Mouse (Mus musculus): ENCODE measurements at regions not wholly inside any gene's neighbourhood (a gene's known extent, or its start where the extent isn't known, plus 50 kb on each side); places are given as distances from the start of the nearest gene placed in this dataset.
A peak's percentile ranks its signal among the peaks of the same experiment; 100 is the strongest.

DNA sequence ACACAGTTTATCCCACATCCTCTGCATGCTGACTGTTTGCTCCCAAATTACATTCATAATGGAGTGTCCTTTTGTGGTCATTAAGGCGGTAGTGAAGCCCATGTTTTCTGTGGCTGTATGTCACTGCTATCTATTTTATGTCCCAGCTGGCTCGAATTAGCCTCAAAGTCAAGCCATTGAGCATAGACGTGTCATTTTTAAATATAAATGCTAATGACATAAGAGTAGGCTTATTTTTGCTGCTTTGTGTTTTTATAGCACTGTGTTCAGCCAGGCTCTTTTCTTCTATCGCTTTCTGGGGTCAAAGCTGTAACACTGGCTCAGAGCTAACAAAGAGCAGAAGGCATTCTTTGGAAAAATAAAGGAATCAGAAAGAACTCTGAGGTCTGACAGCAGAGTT is 83.8 kb upstream of the Pkn2 start:
- DNase-seq (ENCODE audit: low read depth, low spot score): no peak

DNA sequence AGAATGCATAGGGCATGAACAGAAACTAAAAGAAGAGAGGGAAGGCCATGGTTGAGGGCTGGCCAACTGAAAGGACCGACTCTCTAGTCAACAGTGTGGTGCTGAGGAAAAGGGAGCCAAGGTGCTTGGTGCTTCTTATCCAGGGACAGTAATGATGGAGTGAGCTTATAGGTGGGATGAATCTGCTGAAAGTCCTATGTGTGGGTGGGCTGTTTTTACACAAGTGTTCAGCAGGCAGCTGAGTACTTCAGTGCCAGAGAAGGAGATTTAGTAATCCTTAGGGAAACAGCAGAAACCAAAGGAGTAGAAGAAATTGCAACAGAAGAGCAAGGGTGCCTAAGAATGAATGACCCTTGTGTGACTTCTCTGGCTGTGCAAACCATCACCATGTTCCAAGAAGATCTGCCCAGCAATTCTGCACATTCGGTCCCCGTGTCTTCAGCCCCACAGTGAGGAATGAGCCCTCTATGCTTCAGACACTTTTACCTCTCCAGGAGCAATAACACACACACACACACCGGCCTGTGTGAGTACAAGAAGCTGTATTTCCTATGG is 82.1 kb upstream of the Pkn2 start:
- DNase-seq (ENCODE audit: low read depth, low spot score): no peak

DNA sequence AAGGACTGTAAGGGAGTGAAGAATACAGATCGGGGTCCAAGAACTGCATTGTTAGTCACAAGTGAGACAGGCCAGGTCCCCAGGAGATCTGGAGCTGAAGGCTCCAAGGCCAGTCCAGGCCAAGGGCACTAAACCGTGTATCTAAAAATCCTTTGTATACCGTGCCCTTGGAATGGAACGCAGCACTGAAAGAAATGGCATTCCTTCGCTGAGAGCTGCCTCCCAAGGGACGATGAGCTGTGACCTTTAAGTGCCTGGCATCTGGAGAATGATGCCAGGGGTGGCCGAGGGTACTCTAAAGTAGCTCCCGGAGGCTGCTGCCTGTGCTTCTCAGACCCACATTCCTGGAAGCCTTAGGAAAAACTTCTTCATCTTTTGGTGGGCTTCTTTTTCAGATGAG is 76.0 kb upstream of the Pkn2 start:
- DNase-seq (ENCODE audit: low read depth, low spot score): no peak

DNA sequence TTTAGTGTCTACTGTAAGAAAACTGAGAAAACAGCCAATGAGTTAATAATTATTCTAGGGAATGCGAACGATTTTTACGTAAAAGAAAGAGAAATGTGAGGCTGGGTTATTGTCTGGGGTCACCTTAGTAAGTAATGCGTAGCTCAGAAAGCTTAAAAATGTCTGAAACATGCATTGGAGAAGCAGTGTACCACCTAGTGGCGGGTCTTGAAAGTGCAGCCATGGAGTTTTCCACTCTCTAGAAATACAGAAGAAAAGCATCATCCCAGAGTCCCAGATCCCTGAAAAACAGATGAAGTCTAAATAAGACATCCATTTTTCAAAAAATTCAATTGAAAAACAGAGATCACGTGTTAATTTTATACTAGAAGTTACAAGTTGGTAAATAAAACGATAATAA is 67.0 kb upstream of the Pkn2 start:
- peak; percentile 42 for DNase-seq (ENCODE audit: low read depth, low spot score)

DNA sequence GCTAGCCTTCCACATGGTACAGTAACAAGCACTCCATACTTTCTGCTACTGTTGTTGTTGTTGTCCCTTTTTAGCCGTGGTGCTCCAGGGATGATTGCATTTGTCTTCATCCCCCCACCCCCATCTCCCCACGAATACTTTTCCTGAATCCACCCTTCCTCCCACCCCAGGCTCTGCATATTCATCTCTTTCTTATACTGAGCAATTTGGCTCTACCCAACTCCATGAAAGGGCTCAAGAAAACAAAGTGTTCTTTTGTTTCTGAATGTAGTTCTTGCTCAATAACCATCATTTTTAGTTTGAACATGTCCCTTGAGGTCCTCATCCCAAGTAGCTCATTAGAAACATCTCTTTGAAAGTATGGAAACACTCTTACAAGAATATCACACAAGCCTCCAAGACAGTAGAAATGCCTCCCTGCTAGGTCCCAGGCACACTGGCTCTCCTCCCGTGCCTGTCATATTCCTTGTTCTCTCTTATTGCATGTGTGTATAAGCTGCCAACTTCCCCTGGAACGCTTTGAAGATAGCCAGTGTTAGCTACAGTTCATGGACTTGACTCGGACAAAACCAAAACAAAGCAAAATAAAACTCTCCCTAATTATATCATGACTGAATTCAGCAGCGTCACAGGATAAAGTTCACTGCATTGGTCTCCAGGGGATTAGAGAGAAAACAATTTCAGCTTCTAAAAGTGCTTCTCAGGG is 59.7 kb upstream of the Pkn2 start:
- DNase-seq (ENCODE audit: low read depth, low spot score): no peak

DNA sequence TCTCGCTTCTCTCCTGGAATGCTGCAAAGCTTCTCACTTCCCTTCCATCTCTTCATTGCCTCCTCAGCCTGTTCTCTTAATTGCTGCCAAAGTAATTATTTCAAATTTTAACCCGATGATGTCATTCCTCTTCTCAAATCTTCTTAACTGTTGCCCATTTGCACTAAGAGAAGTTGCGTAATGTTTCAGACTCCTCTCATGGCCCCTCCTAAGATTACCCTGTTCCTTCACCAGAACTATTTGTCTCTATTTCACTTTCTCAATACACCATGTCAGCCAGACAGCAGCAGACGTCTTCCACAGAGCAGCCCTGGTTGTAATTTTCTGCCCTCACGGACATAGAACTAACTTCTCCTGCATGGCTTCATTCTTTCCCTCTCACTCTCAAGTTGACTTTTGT is 59.1 kb upstream of the Pkn2 start:
- DNase-seq (ENCODE audit: low read depth, low spot score): no peak

DNA sequence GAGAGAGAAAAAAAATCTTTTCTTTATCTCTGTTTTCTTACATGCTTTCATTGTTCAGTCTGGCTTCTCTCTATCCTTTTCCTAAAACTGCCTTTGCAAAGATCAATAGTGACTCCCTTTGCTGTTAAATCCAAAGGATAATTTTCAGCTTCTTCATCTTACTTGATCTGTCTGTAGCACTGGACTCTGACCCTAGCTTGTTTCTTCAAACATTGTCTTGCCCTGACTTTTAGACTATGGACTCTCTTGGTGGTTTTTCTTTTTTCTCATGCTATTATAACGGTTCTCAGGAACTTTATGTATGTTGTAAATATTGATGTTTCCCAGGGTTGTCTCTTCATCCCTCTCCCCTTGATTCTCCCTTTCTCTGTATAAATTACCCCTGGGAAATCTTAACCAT is 58.0 kb upstream of the Pkn2 start:
- DNase-seq (ENCODE audit: low read depth, low spot score): no peak

DNA sequence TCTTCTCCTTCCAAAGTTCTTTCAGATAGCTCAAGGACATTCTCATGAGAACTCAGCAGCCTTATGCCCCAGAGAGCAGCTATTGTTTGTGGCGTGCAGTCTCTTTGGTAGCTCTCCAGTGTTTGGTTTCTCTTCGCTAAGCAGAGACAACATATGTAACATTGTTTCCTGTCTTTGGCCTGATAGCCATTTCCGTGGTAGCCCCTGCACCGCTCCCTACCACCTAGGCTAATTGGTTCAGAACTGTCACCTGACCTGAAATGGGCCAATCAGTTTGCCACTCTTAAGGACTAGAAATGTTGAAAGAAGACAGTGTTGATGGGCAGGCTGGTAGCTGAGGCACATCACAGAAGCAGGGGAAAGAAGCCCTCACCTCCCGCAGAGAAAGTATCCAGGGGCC is 54.1 kb upstream of the Pkn2 start:
- DNase-seq (ENCODE audit: low read depth, low spot score): no peak

DNA sequence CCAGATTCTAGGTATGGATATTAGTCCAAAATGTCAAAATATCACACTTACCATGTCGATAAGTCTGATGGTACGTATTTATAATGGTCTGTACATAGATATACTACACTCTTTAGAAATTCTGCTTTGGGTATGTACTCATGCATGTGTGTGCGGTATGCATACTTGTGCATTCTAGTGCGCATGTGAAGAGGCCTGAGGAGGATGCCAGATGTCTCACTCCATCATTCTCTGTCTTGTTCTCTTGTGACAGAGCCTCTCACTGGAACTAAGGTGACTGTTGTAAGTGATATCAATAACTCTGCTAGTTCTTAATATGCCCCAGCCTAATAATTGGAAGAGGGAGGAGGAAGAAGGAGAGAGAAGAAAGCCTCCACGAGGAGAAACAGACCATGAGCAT is 52.5 kb upstream of the Pkn2 start:
- DNase-seq (ENCODE audit: low read depth, low spot score): no peak

DNA sequence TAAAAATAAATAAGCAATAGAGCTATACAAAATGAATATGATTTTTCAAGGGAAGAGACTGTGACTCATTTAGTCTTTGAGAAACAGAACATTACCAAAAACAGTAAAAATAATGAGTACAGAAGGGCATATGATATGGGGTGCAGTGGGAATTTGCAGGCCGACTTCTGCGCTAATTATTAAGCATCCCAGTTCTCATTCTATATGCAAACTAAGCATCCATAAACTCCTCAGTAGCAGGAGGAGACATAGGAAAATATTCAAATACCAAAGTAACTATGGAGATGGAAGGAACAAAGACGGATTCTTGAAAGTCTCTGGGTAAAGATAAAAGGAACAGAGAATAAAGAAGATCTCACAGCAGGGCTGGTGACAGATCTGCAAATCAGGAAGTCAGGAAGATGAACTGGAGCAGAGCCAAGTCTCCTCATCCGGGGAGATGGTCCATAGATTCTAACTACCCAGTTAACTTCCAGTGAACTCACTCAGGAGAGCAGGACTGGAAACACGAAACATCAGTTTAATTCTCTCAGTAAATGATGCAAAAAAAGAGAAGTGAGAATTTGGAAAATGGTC is 52.0 kb upstream of the Pkn2 start:
- no peak for DNase-seq (ENCODE audit: low read depth, low spot score)

Data from c-Kit-negative CD71-positive TER-119-positive erythroid progenitor cells, embryonic 14.5 days (primary cell).